Mouse (Mus musculus): Measurements from ENCODE around the gene Kctd4.

Gene Kctd4

DNA sequence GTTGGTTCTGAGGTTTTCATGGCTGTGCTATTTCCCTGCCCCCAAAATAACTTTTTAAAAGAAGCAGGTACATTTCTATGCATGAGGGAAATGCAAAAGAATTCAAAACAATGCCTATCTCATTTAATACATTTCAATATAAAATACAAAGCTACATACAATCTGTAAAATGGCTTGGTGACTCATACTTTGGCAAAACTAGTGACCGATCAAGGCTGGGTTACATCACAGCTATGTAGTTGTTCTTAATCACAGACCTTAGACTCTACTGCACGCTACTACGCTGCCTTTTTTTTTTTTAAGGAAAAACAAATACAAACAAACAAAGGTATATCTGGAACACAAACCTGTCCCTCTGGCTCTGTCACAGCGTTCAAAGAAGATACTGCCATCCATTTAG, 37.6 kb downstream of the Kctd4 start:
- no peak for DNase-seq

DNA sequence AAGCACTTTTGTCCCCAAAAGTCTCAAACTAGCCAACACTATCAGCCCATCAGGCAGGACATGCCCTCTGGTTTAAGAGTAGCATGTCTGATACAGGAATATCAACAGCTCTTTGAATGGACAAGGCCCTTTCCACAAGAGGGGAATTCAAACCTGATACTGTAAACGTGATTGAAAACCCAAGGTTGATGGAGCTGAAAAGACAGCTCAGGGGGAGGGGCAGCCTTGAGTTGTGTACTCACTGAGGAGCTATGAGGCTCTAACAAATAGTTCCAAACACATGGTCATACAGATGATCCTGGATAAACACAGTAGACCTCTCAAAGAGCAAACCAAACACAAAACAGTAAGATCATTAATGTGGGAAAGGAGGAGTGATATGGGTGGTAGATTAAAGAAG, 43.3 kb downstream of the Kctd4 start:
- no peak for DNase-seq

DNA sequence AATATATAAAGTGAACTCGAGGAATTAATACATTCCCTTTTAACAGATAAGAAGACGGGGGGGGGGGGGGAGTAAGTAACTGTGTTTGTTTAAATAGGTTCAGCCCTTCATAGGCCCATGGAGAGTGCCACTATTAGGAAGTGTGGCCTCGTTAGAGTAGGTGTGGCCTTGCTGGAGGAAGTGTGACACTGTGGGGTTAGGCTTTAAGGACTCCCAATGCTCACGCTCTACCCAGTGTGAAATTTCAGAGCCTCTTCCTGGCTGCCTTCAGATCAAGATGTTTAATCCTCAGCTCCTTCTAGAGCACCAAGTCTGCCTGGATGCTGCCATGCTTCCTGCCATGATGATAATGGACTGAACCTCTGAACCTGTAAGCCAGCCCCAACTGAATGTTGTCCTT, 47.0 kb downstream of the Kctd4 start:
- DNase-seq, result no peak

DNA sequence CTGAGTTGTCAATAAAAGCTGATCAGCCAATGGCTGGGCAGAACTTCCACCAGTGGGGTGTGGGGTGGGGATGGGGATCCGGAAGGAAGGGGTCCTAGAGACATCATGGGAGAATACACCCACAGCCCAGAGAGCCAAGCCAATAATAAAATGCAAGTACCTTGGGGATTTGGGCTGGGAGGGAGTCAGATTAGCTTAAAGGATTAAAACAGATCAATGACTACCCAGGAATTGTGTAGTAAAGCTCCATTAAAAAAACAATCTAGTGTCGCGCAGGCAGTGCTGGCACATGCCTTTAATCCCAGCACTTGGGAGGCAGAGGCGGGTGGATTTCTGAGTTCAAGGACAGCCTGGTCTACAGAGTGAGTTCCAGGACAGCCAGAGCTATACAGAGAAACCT, 50.2 kb downstream of the Kctd4 start:
- no peak for DNase-seq

DNA sequence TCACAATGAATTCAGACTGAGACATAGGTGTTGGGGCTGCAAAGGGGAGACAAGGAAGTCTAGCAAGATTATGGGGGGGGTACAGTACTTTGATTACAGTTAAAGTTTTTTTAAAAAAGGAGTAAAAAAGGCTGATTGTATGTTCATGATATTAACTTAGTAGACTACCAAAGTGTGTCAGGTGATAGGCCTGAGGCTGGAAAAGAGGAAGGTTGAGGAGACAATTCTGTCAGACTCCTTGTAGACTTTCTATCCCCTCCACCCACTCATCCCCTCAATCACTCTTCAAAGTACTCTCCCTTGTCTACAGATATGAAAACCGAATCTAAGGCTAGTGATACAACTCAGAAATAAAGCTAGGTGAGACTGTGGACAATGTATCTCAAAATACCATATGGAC, 53.4 kb downstream of the Kctd4 start:
- no peak for DNase-seq

DNA sequence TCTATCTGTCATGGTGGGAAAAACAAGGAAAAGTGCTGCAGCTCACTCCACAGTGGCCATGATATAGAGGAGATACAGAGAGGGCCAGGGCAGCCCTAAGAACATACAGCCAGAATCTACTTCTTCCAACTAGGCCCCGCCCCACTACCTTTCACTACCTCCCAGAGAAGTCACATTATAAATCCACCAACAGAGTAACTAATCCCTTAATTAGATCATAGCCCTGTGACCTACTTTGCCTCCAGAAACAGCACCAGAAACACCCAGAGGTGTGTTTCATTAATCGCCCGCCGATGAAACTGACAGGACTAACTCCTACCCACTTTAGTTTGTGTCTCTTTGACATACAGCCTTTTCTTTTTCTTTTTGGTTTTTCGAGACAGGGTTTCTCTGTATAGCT, 54.4 kb downstream of the Kctd4 start:
- no peak for DNase-seq

DNA sequence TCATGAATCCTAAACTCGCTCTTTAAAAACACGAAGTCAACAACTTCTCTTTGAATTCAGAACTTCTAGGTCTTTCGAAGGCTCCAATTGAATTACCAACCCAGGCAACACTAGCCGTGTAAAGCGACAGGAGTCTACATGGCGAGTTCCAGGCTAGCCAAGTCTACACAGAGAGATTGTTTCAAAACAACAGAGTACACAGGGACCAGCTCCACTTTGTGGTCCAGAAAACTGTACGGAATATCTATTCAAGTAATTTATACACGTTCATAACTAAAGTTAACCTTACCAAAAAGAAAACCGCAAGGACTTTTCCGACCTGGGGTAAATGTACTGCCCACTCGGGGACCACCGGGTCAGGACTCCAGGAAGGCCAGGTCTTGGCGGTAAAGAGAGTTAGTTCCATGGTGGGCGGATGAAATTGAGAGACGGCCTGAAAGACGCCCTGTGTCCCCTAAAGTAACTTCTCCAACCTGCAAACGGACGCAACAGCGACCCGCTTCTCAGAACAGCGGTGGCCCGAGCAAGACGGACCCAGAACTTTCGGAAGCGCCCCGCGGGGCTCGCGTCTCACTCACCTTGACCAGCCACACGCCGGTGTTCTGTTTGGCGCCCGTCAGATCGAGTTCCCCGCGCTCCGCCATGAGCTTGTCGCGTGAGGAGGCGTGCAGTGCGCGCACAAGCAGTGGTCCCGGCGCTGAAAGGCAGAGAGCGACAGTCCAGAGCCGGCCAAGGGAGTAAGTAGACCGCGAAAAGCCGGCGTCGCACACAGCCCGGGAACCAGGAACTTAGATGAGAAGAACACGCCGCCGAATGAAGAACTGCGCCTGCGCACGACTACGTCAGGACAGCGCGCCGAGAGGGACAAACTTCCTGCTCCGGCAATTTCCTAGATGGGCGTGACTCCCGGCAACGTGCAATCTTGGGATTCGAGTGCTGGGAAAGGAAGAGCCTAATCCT, 55.6 kb downstream of the Kctd4 start, which contains the start of gene Gtf2f2:
TSS of gene Gtf2f2 (minus strand) at position 764 of the 960 bp plus-strand sequence.
- peak; percentile 90 for DNase-seq

DNA sequence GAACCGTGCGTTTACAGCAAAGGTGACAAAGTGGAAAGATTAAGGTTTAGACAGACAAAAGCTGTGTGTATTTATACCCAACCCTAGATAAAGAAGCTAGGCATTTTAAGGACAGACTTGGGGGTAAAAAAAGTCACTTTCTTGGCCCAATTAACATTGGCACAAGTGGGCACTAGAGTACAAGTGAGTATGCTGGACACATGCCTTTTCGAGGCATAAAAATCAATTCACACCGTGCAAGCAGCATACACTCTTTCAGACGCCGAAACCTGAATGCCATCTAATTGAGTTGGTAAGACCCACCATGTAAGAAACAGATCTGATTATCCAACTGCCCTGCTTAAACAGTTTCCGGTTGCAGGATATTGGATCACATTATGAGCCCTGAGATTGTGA, 56.3 kb downstream of the Kctd4 start:
- DNase-seq, result no peak

DNA sequence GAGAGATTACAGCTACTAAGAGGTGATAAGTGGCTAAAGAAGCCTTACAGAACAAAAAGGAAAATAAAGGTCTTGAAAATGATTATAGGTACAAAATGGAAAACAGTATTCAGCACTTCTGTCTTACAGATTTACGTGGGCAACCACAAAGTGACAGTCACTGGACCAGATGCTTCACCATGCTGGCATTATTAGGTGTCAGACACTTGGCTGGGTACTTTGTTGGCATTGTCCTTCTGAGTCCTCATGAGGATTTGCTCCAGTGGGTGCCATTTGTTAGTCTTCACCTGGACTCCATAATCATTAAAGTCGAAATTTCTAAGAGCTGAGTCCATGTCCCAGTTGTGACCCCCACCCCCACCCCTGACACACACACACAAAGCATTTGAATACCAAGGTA, 59.5 kb downstream of the Kctd4 start:
- no peak for DNase-seq

All from cerebellum, adult 9-10 months (tissue).